Mouse (Mus musculus) heart, adult 2 months (tissue): ENCODE measurements at regions not wholly inside any gene's neighbourhood (a gene's known extent, or its start where the extent isn't known, plus 50 kb on each side); places are given as distances from the start of the nearest gene placed in this dataset.

Experiments
- DNase-seq, 2 experiments: peaks; one replicate each; pipeline ENCODE4 v3.0.0; 2021
- H3K27ac ChIP-seq: fragments of 200-600 bp; 2 replicates; pipeline ENCODE4 v1.8.1; 2022
- H3K27me3 ChIP-seq: fragments of 200-500 bp; 2 replicates; pipeline ENCODE4 v1.6.1; 2012; ENCODE audit warnings: mild to moderate bottlenecking, low read length, inconsistent platforms, mixed read lengths; ENCODE audit not compliant: control insufficient read depth, insufficient read depth
- H3K36me3 ChIP-seq: fragments of 200-500 bp; 2 replicates; pipeline ENCODE4 v1.6.1; 2012; ENCODE audit warnings: low read length, inconsistent platforms; ENCODE audit not compliant: control insufficient read depth, insufficient read depth
- H3K4me1 ChIP-seq: fragments of 200-500 bp; 2 replicates; pipeline ENCODE4 v1.6.1; 2011; ENCODE audit warnings: low read length; ENCODE audit not compliant: control insufficient read depth, insufficient read depth
- H3K4me3 ChIP-seq: fragments of 200-600 bp; 2 replicates; pipeline ENCODE4 v1.8.1; 2022
- H3K79me2 ChIP-seq: fragments of 200-500 bp; replicated peaks from 2 replicates; pipeline ENCODE4 v1.6.1; 2012; ENCODE audit warnings: mild to moderate bottlenecking, inconsistent platforms, low read length, moderate library complexity, mixed read lengths; ENCODE audit not compliant: control insufficient read depth, insufficient read depth
- H3K9ac ChIP-seq: fragments of 200-500 bp; 2 replicates; pipeline ENCODE4 v1.6.1; 2012; ENCODE audit warnings: low read depth, mild to moderate bottlenecking, control low read depth, inconsistent platforms, low read length, mixed read lengths
- CTCF ChIP-seq: fragments of 200-600 bp; IDR thresholded peaks from 2 replicates; pipeline ENCODE4 v1.8.1; 2022; ENCODE audit warnings: antibody characterized with exemption, mild to moderate bottlenecking, moderate library complexity
- EP300 ChIP-seq: fragments of 200-500 bp; IDR thresholded peaks from 2 replicates; pipeline ENCODE4 v1.6.1; 2011; ENCODE audit warnings: low read depth, low read length, control low read depth; ENCODE audit not compliant: insufficient read depth
- POLR2A ChIP-seq: fragments of 200-500 bp; IDR thresholded peaks from 2 replicates; pipeline ENCODE4 v1.6.1; 2011; ENCODE audit warnings: mild to moderate bottlenecking, low read depth, low read length, control low read depth; ENCODE audit not compliant: insufficient read depth
- WGBS: fragments of 180-500 bp; shearing (Covaris S2); methylation state at CpG from one replicate; pipeline ENCODE4 v1.1.7; 2018; 5-methylcytosine and 5-hydroxymethylcytosine counted together
- intact Hi-C: fragments of 180-260 bp; cut with DNase I; formaldehyde crosslinking; loops from one replicate; pipeline ENCODE4 v1.15.1; 2025

- no peaks in the 10 kb centered on the region for H3K27me3 ChIP-seq
- H3K4me3 ChIP-seq, result no peak overlapping the region
- H3K36me3 ChIP-seq, result no peaks in the 10 kb centered on the region
- H3K79me2 ChIP-seq, result no peaks in the 10 kb centered on the region
- DNase-seq, result no peak
- intact Hi-C loops, result no loop called here
- no peak overlapping the region for H3K27ac ChIP-seq
- WGBS, result 87% methylated on average over 10 of the region's 10 CpGs
- no peaks in the 10 kb centered on the region for H3K4me1 ChIP-seq
- no peak overlapping the region for H3K9ac ChIP-seq
- TF ChIP-seq POLR2A (no peak), CTCF (no peak), EP300 (no peak)
Observed at GRCm38 (mm10) chr13:101893035-101893600, 125.1 kb upstream of the Pik3r1 start.

- intact Hi-C loops, result no loop called here
- no peaks in the 10 kb centered on the region for H3K36me3 ChIP-seq
- no peaks in the 10 kb centered on the region for H3K79me2 ChIP-seq
- H3K4me3 ChIP-seq, result no peak overlapping the region
- H3K27ac ChIP-seq, result no peak overlapping the region
- H3K27me3 ChIP-seq, result no peaks in the 10 kb centered on the region
- TF ChIP-seq POLR2A, result no peak
- no peak for TF ChIP-seq CTCF
- no peak for TF ChIP-seq EP300
- DNase-seq, result no peak
- H3K4me1 ChIP-seq, result no peaks in the 10 kb centered on the region
- no peak overlapping the region for H3K9ac ChIP-seq
- 83% methylated on average over 7 of the region's 7 CpGs for WGBS
Observed at GRCm38 (mm10) chr13:101895161-101895560, 127.1 kb upstream of the Pik3r1 start.

GRCm38 (mm10) chr13:101895686-101896085 lies 127.7 kb upstream of the Pik3r1 start:
- TF ChIP-seq EP300 (no peak), CTCF (no peak), POLR2A (no peak)
- H3K27me3 ChIP-seq, result no peaks in the 10 kb centered on the region
- H3K4me3 ChIP-seq, result no peak overlapping the region
- H3K36me3 ChIP-seq, result no peaks in the 10 kb centered on the region
- H3K9ac ChIP-seq, result no peak overlapping the region
- DNase-seq, result no peak
- no peaks in the 10 kb centered on the region for H3K79me2 ChIP-seq
- 80% methylated on average over 4 of the region's 4 CpGs for WGBS
- H3K4me1 ChIP-seq, result no peaks in the 10 kb centered on the region
- intact Hi-C loops, result no loop called here
- no peak overlapping the region for H3K27ac ChIP-seq

DNA sequence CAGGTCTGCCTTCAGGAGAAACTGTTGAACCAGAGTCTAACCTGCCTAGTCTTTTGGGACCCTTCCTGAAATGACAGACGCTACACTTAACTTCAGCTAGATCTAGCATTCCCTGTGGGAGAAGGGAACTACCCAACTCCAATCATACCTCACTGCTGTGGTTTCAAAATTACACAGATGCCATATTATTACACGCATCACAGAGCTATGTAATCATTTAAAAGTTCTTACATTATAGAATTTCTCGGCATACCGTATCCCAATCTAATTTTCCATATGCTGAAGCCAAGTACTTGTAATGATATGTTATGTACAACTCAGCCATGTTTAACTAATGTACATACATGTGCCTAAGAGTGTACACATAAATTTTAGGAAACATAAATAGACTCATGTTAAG lies 128.9 kb upstream of the Pik3r1 start:
- intact Hi-C loops, result no loop called here

DNA sequence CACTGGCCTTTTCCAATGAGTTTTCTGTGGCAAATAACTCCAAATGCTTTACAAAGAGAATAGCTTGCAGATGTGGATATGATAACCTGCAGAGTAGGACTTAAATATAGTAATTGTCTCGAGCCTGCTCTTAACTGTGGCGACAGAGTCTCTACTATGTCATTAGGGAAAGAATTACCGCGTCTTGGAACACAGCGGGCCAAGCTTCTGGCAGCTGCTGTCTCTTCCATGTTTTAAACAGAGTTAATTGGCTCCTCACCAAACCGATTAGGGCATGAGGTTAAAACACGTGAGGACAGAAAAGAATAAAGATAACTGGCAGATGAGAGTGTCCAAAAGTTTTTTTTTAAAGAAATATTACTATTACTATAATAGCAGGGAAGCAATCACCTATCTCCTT lies 134.2 kb upstream of the Pik3r1 start:
- intact Hi-C loops, result no loop called here
- Histone ChIP-seq H3K4me1 (no peaks in the 10 kb centered on the region), H3K27ac (no peak overlapping the region), H3K4me3 (no peak overlapping the region), H3K79me2 (no peaks in the 10 kb centered on the region), H3K36me3 (no peaks in the 10 kb centered on the region), H3K27me3 (no peaks in the 10 kb centered on the region), H3K9ac (no peak overlapping the region)
- no peak for DNase-seq
- WGBS, result 47% methylated on average over 7 of the region's 7 CpGs
- TF ChIP-seq CTCF (no peak), POLR2A (no peak), EP300 (no peak)

More for the DNA sequence above, 128.9 kb upstream of the Pik3r1 start:
- H3K4me3 ChIP-seq, result no peak overlapping the region
- TF ChIP-seq EP300 (no peak), POLR2A (no peak), CTCF (no peak)
- no peak overlapping the region for H3K27ac ChIP-seq
- no peaks in the 10 kb centered on the region for H3K79me2 ChIP-seq
- 96% methylated on average over 4 of the region's 4 CpGs for WGBS
- H3K36me3 ChIP-seq, result no peaks in the 10 kb centered on the region
- no peak overlapping the region for H3K9ac ChIP-seq
- H3K4me1 ChIP-seq, result no peaks in the 10 kb centered on the region
- no peak for DNase-seq
- H3K27me3 ChIP-seq, result no peaks in the 10 kb centered on the region

GRCm38 (mm10) chr13:101905909-101906676 lies 138.1 kb upstream of the Pik3r1 start:
- no peak for TF ChIP-seq CTCF
- no peak for TF ChIP-seq EP300
- TF ChIP-seq POLR2A, result no peak
- no peaks in the 10 kb centered on the region for H3K36me3 ChIP-seq
- H3K79me2 ChIP-seq, result no peaks in the 10 kb centered on the region
- intact Hi-C loops, result no loop called here
- no peak overlapping the region for H3K4me3 ChIP-seq
- H3K9ac ChIP-seq, result no peak overlapping the region
- no peaks in the 10 kb centered on the region for H3K27me3 ChIP-seq
- DNase-seq, result no peak
- no peak overlapping the region for H3K27ac ChIP-seq
- WGBS, result 88% methylated on average over 7 of the region's 7 CpGs
- no peaks in the 10 kb centered on the region for H3K4me1 ChIP-seq
